ENCODE assay signal across 34 mouse cellular contexts in genomic region chr2:16534566-16534965, GRCm38 (mm10).
"Had no signal": no experiment of that assay in that cellular context is flagged by ENCODE, and none has a peak within 500 bp of the region (broad histone marks: within the 10 kb centered on the region; RNA-seq: fewer than 3 reads in every experiment).

No protein-coding gene starts in this region.

- H3K9me3 ChIP-seq: heart, embryonic 10.5 days; heart, embryonic 12.5 days; heart, embryonic 13.5 days; heart, embryonic 15.5 days; hindbrain, embryonic 10.5 days; hindbrain, embryonic 12.5 days; hindbrain, embryonic 13.5 days; hindbrain, embryonic 15.5 days; intestine, embryonic 15.5 days; kidney, embryonic 15.5 days had no signal

- ATAC-seq: hindbrain, embryonic 16.5 days; hindbrain, postnatal 0 days; inflammation-experienced regulatory T-cells, adult 6 months; intestine, embryonic 15.5 days; intestine, embryonic 16.5 days; intestine, postnatal 0 days had no signal

- H3K27me3 ChIP-seq: heart, embryonic 12.5 days; heart, embryonic 13.5 days; heart, embryonic 15.5 days; hindbrain, embryonic 12.5 days; hindbrain, embryonic 13.5 days; hindbrain, embryonic 15.5 days; intestine, embryonic 15.5 days; kidney, embryonic 15.5 days had no signal

- H3K4me1 ChIP-seq: heart, embryonic 10.5 days; heart, embryonic 12.5 days; heart, embryonic 13.5 days; heart, embryonic 15.5 days; hindbrain, embryonic 10.5 days; hindbrain, embryonic 12.5 days; hindbrain, embryonic 13.5 days; hindbrain, embryonic 15.5 days; intestine, embryonic 15.5 days; kidney, embryonic 15.5 days had no signal

- H3K9ac ChIP-seq: heart, embryonic 12.5 days; heart, embryonic 13.5 days; heart, embryonic 15.5 days; hindbrain, embryonic 12.5 days; hindbrain, embryonic 13.5 days; hindbrain, embryonic 14.5 days; hindbrain, embryonic 15.5 days; intestine, embryonic 15.5 days; kidney, embryonic 15.5 days had no signal

- H3K27ac ChIP-seq: heart, embryonic 10.5 days; heart, embryonic 13.5 days; heart, embryonic 15.5 days; hindbrain, embryonic 10.5 days; hindbrain, embryonic 12.5 days; hindbrain, embryonic 13.5 days; hindbrain, embryonic 14.5 days; hindbrain, embryonic 15.5 days; hindbrain, postnatal 0 days; intestine, embryonic 15.5 days; kidney, embryonic 15.5 days; layer of hippocampus, adult 2 months; left cerebral cortex, adult 2 months had no signal

- H3K4me3 ChIP-seq: heart, embryonic 10.5 days; heart, embryonic 12.5 days; heart, embryonic 13.5 days; heart, embryonic 15.5 days; hindbrain, embryonic 10.5 days; hindbrain, embryonic 12.5 days; hindbrain, embryonic 13.5 days; hindbrain, embryonic 15.5 days; intestine, embryonic 15.5 days; kidney, embryonic 15.5 days; layer of hippocampus, adult 2 months; left cerebral cortex, adult 2 months had no signal

- DNase-seq: heart, postnatal 10 days; heart, postnatal 14 days; heart, postnatal 36 days; heart, postnatal 4 days; kidney, adult 11 months; kidney, adult 18-20 months; kidney, adult 2 months; kidney, adult 8-10 months; kidney, postnatal 10 days; kidney, postnatal 14 days; kidney, postnatal 25 days; kidney, postnatal 36 days; kidney, postnatal 4 days; layer of hippocampus, adult 9-11 months; layer of hippocampus, postnatal 36 days had no signal

- H3K4me2 ChIP-seq: heart, embryonic 11.5 days; heart, embryonic 12.5 days; heart, embryonic 13.5 days; heart, embryonic 15.5 days; hindbrain, embryonic 12.5 days; hindbrain, embryonic 13.5 days; hindbrain, embryonic 14.5 days; hindbrain, embryonic 15.5 days; intestine, embryonic 15.5 days; kidney, embryonic 15.5 days had no signal

- H3K36me3 ChIP-seq: heart, embryonic 10.5 days; heart, embryonic 12.5 days; heart, embryonic 13.5 days; heart, embryonic 15.5 days; hindbrain, embryonic 10.5 days; hindbrain, embryonic 12.5 days; hindbrain, embryonic 13.5 days; hindbrain, embryonic 15.5 days; intestine, embryonic 15.5 days; kidney, embryonic 15.5 days had no signal
